Mouse (Mus musculus) adrenal gland, adult (tissue): Measurements from ENCODE around the gene Slc19a2.
"Not testable (repeated sequence)": the region's sequence is repeated elsewhere in the genome, so short reads cannot be mapped to it uniquely, and the experiment has no call there.

Experiments
- DNase-seq, 2 experiments: peaks; one replicate each; pipeline ENCODE4 v3.0.0; 2022 to 2023; ENCODE audit warnings: low spot score in 1 of 2; ENCODE audit not compliant: inconsistent age in 2 of 2

Gene Slc19a2

GRCm38 (mm10) chr1:164248465-164249331 is at the start of gene Slc19a2:
Gene Slc19a2 (plus strand): TSS chr1:164249046.
- DNase-seq: peak; percentile 99

- no peak for DNase-seq
Observed at GRCm38 (mm10) chr1:164199551-164199950, 49.3 kb upstream of the Slc19a2 start.

GRCm38 (mm10) chr1:164208437-164208836 is 40.4 kb upstream of the Slc19a2 start:
- peak in 1 of 2 experiments; percentile 37 for DNase-seq

GRCm38 (mm10) chr1:164210899-164211298 is 37.9 kb upstream of the Slc19a2 start:
- no peak for DNase-seq

- no peak for DNase-seq
Observed at GRCm38 (mm10) chr1:164212686-164213085, 36.2 kb upstream of the Slc19a2 start.

GRCm38 (mm10) chr1:164214190-164214589 is 34.7 kb upstream of the Slc19a2 start:
- no peak for DNase-seq

GRCm38 (mm10) chr1:164215097-164215496 is 33.7 kb upstream of the Slc19a2 start:
- no peak for DNase-seq

- no peak for DNase-seq
Observed at GRCm38 (mm10) chr1:164215540-164215939, 33.3 kb upstream of the Slc19a2 start.

GRCm38 (mm10) chr1:164217791-164218685 is 30.8 kb upstream of the Slc19a2 start:
- no peak for DNase-seq

- no peak for DNase-seq
Observed at GRCm38 (mm10) chr1:164220261-164220660, 28.6 kb upstream of the Slc19a2 start.

GRCm38 (mm10) chr1:164223089-164223488 is 25.8 kb upstream of the Slc19a2 start:
- no peak for DNase-seq

GRCm38 (mm10) chr1:164231937-164232570 is 16.8 kb upstream of the Slc19a2 start:
- DNase-seq: not testable (repeated sequence)

GRCm38 (mm10) chr1:164233447-164233846 is 15.4 kb upstream of the Slc19a2 start:
- no peak for DNase-seq

- peak in 1 of 2 experiments; percentile 5 for DNase-seq
Observed at GRCm38 (mm10) chr1:164235078-164235477, 13.8 kb upstream of the Slc19a2 start.

- peak; percentile 35 to 44 for DNase-seq
Observed at GRCm38 (mm10) chr1:164236078-164236477, 12.8 kb upstream of the Slc19a2 start.

- DNase-seq: no peak
Observed at GRCm38 (mm10) chr1:164241494-164241893, 7.4 kb upstream of the Slc19a2 start.

- DNase-seq: peak; percentile 76 to 85
Observed at GRCm38 (mm10) chr1:164242809-164243208, 6.0 kb upstream of the Slc19a2 start.

GRCm38 (mm10) chr1:164247442-164247841 is 1.4 kb upstream of the Slc19a2 start:
- DNase-seq: peak; percentile 40 to 73

- DNase-seq: peak; percentile 45 to 80
Observed at GRCm38 (mm10) chr1:164247971-164248370, 875 bp upstream of the Slc19a2 start.

- DNase-seq: no peak
Observed at GRCm38 (mm10) chr1:164249332-164249711, 476 bp downstream of the Slc19a2 start.
